Comparison of ENCODE assay signal across 15 mouse cellular contexts in genomic region chr14:28781660-28782059, GRCm38 (mm10).
DNase-seq lines count a peak whose midpoint lies in the region; ATAC-seq lines count a peak whose summit lies in the region.
"Had no signal": no experiment of that assay in that cellular context is flagged by ENCODE, and none has a peak within 500 bp of the region (broad histone marks: within the 10 kb centered on the region; RNA-seq: fewer than 3 reads in every experiment).

No protein-coding gene starts in this region.

- H3K27me3 ChIP-seq in limb, embryonic 15.5 days, result no peaks in the 10 kb centered on the region
- H3K27me3 ChIP-seq: embryonic facial prominence, embryonic 15.5 days; liver, embryonic 13.5 days had no signal

- peaks cover 8% of the 10 kb centered on the region; the same call in 1 of the 2 replicates for H3K4me1 ChIP-seq in limb, embryonic 15.5 days
- H3K4me1 ChIP-seq: liver, embryonic 13.5 days had no signal

- H3K4me3 ChIP-seq in limb, embryonic 15.5 days, result no peak overlapping the region
- H3K4me3 ChIP-seq: embryonic facial prominence, embryonic 15.5 days; liver, embryonic 13.5 days had no signal

- no peaks in the 10 kb centered on the region for H3K36me3 ChIP-seq in limb, embryonic 15.5 days
- H3K36me3 ChIP-seq: embryonic facial prominence, embryonic 15.5 days; liver, embryonic 13.5 days had no signal

- no peak overlapping the region for H3K9ac ChIP-seq in limb, embryonic 15.5 days
- H3K9ac ChIP-seq: embryonic facial prominence, embryonic 15.5 days; liver, embryonic 13.5 days had no signal

- DNase-seq in frontal cortex, postnatal 36 days (ENCODE audit: low spot score in 2 of 2), result peak; percentile 3 to 10
- DNase-seq in frontal cortex, postnatal 14 days (ENCODE audit: low spot score in 2 of 2), result no peak
- DNase-seq in right cerebral cortex, postnatal 4 days, result peak; percentile 37
- no peak for DNase-seq in right cerebral cortex, adult 18-20 months
- peak; percentile 50 to 72 for DNase-seq in cerebellum, postnatal 25 days
- no peak for DNase-seq in gastrocnemius, postnatal 10 days
- DNase-seq in gastrocnemius, postnatal 4 days (ENCODE audit: low spot score in 2 of 2), result no peak
- DNase-seq: kidney, adult 11 months; liver, embryonic 13.5 days; lung, postnatal 36 days; retina, postnatal 1 day had no signal

- 75% methylated on average over 7 of the region's 7 CpGs for whole genome bisulfite sequencing in limb, embryonic 15.5 days

- H3K27ac ChIP-seq in limb, embryonic 15.5 days, result no peak overlapping the region
- H3K27ac ChIP-seq: embryonic facial prominence, embryonic 15.5 days; liver, embryonic 13.5 days had no signal

- ATAC-seq in limb, embryonic 15.5 days (ENCODE audit: insufficient number of reproducible peaks, low FRiP score, low TSS enrichment, low read depth), result peak; percentile 82
- ATAC-seq: CD4-positive, CD25-positive, alpha-beta regulatory T cell, adult 4 months; midbrain, embryonic 16.5 days had no signal

- no peaks in the 10 kb centered on the region for H3K9me3 ChIP-seq in limb, embryonic 15.5 days
- H3K9me3 ChIP-seq: embryonic facial prominence, embryonic 15.5 days; liver, embryonic 13.5 days had no signal

- no peak overlapping the region for H3K4me2 ChIP-seq in limb, embryonic 15.5 days
- H3K4me2 ChIP-seq: embryonic facial prominence, embryonic 15.5 days; liver, embryonic 13.5 days had no signal

Comparison
In these comparisons a context has a peak if more than half of its experiments do, and no peak if none do; other contexts are left out.
1. DNase-seq: peak in frontal cortex, postnatal 36 days (2 of 2), right cerebral cortex, postnatal 4 days (single experiment) and cerebellum, postnatal 25 days (2 of 2); none in frontal cortex, postnatal 14 days (0 of 2), right cerebral cortex, adult 18-20 months (single experiment), gastrocnemius, postnatal 10 days (single experiment) and gastrocnemius, postnatal 4 days (0 of 2).